Mouse (Mus musculus): ENCODE results near the gene Eif3i. TPM values are rescaled to one million over a fixed set of nuclear protein-coding genes. Genes with fewer than 3 reads are reported as not detected.
A peak's percentile ranks its signal among the peaks of the same experiment; 100 is the strongest.

The Eif3i gene
- polyA plus RNA-seq, 1 experiment from 2014 or later = 169 TPM

- ATAC-seq (ENCODE audit: extremely low read depth, insufficient number of reproducible peaks, low FRiP score, low TSS enrichment) = no peak
These were observed 28.0 kb downstream of the Eif3i start for GRCm38 (mm10) chr4:129572236-129573092.

DNA sequence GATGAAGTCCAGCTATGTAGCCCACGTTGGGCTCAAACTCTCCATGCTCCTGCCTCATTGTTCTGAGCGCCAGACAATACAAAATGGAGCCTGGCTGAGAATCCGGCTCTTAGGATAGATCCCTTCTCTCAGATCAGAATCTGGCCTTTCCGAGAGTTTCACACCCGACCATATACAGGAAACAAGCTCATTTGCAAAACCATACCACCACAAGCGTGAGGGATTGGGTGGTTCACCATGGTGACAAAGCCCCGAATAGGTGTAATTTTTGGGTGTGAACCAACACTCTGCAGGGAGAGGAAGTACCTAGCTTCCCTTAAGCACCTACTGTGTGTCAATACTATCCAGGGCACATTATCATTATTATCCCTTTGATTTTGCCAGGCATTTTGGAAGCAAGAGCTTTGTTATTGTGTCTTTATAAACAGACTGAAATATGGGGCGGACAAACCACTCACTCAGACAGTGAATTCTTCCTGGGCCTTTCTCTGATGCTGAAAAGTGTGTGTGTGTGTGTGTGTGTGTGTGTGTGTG, 28.8 kb downstream of the Eif3i start:
- Histone ChIP-seq H3K4me1 (peaks cover 8% of the 10 kb centered on the region), H3K36me3 (no peaks in the 10 kb centered on the region), H3K27ac (replicated peaks) (no peak overlapping the region), H3K9ac (no peak overlapping the region), H3K4me2 (no peak overlapping the region), H3K9me3 (no peaks in the 10 kb centered on the region), H3K4me3 (no peak overlapping the region), H3K27me3 (replicated peaks) (no peaks in the 10 kb centered on the region)
- WGBS = 66% methylated on average over 8 of the region's 8 CpGs
- ATAC-seq (ENCODE audit: extremely low read depth, insufficient number of reproducible peaks, low FRiP score, low TSS enrichment) = no peak

More at GRCm38 (mm10) chr4:129572236-129573092, 28.0 kb downstream of the Eif3i start:
- no peak overlapping the region for H3K9ac ChIP-seq
- no peak overlapping the region for H3K4me2 ChIP-seq
- no peaks in the 10 kb centered on the region for H3K27me3 ChIP-seq (replicated peaks)
- H3K27ac ChIP-seq (replicated peaks) = peak overlapping the region; percentile 36
- H3K4me3 ChIP-seq = no peak overlapping the region
- H3K36me3 ChIP-seq = no peaks in the 10 kb centered on the region
- H3K9me3 ChIP-seq = no peaks in the 10 kb centered on the region
- WGBS = 65% methylated on average over 13 of the region's 13 CpGs
- peaks cover 13% of the 10 kb centered on the region for H3K4me1 ChIP-seq

GRCm38 (mm10) chr4:129570028-129570427, 30.4 kb downstream of the Eif3i start:
- 80% methylated on average over 6 of the region's 6 CpGs for WGBS
- Histone ChIP-seq H3K9me3 (no peaks in the 10 kb centered on the region), H3K4me2 (no peak overlapping the region), H3K36me3 (no peaks in the 10 kb centered on the region), H3K27me3 (replicated peaks) (no peaks in the 10 kb centered on the region), H3K4me1 (peaks cover 2% of the 10 kb centered on the region), H3K9ac (no peak overlapping the region), H3K27ac (replicated peaks) (no peak overlapping the region), H3K4me3 (no peak overlapping the region)
- ATAC-seq (ENCODE audit: extremely low read depth, insufficient number of reproducible peaks, low FRiP score, low TSS enrichment) = no peak

GRCm38 (mm10) chr4:129568366-129568765, 32.1 kb downstream of the Eif3i start:
- H3K4me3 ChIP-seq = no peak overlapping the region
- H3K36me3 ChIP-seq = no peaks in the 10 kb centered on the region
- H3K4me1 ChIP-seq = no peaks in the 10 kb centered on the region
- no peak overlapping the region for H3K9ac ChIP-seq
- H3K27ac ChIP-seq (replicated peaks) = no peak overlapping the region
- WGBS = 81% methylated on average over 7 of the region's 7 CpGs
- no peaks in the 10 kb centered on the region for H3K27me3 ChIP-seq (replicated peaks)
- no peaks in the 10 kb centered on the region for H3K9me3 ChIP-seq
- no peak for ATAC-seq (ENCODE audit: extremely low read depth, insufficient number of reproducible peaks, low FRiP score, low TSS enrichment)
- no peak overlapping the region for H3K4me2 ChIP-seq

DNA sequence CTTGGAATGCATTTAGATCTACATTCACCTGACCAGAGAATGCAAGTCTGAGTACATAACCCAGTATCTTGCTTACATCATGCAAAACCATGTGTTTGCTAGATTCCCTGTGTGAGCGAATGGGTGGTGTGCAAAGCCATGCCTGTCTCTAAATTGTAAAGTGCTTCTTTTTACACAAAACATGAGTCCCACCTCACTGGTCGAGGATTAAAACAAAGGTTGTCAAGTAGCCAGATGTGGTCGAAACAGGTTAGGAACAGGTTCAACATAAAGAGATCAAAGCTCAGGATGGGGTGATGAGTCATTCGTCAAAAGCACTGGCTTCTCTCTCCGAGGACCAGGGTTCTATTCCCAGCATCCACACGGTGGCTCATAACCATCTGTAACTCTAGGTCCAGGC, 35.3 kb downstream of the Eif3i start:
- H3K27me3 ChIP-seq (replicated peaks) = no peaks in the 10 kb centered on the region
- H3K4me2 ChIP-seq = no peak overlapping the region
- H3K36me3 ChIP-seq = no peaks in the 10 kb centered on the region
- no peak overlapping the region for H3K4me3 ChIP-seq
- no peaks in the 10 kb centered on the region for H3K4me1 ChIP-seq
- WGBS = 69% methylated on average over 6 of the region's 6 CpGs
- no peak overlapping the region for H3K9ac ChIP-seq
- no peaks in the 10 kb centered on the region for H3K9me3 ChIP-seq
- no peak for ATAC-seq (ENCODE audit: extremely low read depth, insufficient number of reproducible peaks, low FRiP score, low TSS enrichment)
- no peak overlapping the region for H3K27ac ChIP-seq (replicated peaks)

DNA sequence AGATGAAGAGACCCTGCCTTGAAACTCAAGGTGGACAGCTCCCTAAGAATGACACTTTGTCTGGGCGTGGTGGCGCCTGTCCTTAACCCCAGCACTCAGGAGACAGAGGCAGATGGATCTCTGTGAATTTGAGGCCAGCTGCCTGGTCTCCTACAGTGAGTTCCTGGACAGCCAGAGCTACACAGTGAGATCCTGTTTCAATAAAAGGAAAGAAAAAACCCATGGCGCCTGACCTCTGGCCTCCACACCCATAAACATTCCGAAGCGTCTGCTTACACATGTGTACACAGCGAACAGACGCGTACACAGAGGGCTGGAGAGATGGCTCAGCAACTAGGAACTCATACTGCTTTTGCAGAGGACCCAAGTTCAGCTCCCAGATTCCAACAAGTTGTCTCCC, 36.7 kb downstream of the Eif3i start:
- Histone ChIP-seq H3K9me3 (no peaks in the 10 kb centered on the region), H3K4me1 (no peaks in the 10 kb centered on the region), H3K4me3 (no peak overlapping the region), H3K36me3 (no peaks in the 10 kb centered on the region), H3K27ac (replicated peaks) (no peak overlapping the region), H3K9ac (no peak overlapping the region), H3K27me3 (replicated peaks) (no peaks in the 10 kb centered on the region), H3K4me2 (no peak overlapping the region)
- 76% methylated on average over 8 of the region's 8 CpGs for WGBS
- ATAC-seq (ENCODE audit: extremely low read depth, insufficient number of reproducible peaks, low FRiP score, low TSS enrichment) = no peak

GRCm38 (mm10) chr4:129561184-129561583, 39.3 kb downstream of the Eif3i start:
- H3K36me3 ChIP-seq = no peaks in the 10 kb centered on the region
- no peaks in the 10 kb centered on the region for H3K9me3 ChIP-seq
- H3K4me2 ChIP-seq = no peak overlapping the region
- no peak overlapping the region for H3K27ac ChIP-seq (replicated peaks)
- ATAC-seq (ENCODE audit: extremely low read depth, insufficient number of reproducible peaks, low FRiP score, low TSS enrichment) = no peak
- peaks cover 13% of the 10 kb centered on the region for H3K4me1 ChIP-seq
- no peak overlapping the region for H3K9ac ChIP-seq
- H3K27me3 ChIP-seq (replicated peaks) = no peaks in the 10 kb centered on the region
- 67% methylated on average over 5 of the region's 5 CpGs for WGBS
- no peak overlapping the region for H3K4me3 ChIP-seq

DNA sequence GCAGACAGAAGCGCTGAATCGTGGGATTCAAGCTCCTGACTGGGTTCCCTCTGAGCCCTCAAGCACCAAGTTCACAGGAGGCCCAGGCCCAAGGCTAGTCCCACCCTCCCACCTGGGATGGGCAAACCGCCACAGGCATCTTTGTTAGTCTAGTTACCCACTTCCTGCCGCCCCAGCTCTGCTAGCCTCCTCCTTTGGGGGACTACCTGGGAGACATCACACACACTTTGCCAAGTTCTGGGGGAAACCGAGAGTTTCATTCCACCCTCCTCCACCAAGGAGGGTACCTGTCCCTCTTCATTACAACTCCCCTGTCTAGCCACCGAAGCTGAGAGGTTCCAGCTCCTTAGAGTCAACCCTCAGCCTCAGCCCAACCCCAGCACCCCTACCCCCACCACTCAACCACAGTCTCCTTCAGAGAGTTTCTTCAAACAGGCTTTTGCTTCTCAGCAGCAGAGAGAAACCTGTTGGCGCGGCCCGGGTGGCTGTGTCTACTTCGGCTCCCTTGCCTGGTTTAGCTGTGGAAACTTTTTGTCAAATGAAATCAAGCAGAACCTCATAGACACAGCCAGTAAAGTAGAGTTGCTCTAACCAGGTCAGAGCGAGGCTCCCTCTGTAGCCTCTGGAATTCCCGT, 42.0 kb downstream of the Eif3i start:
- no peak overlapping the region for H3K9ac ChIP-seq
- no peak overlapping the region for H3K4me2 ChIP-seq
- WGBS = 79% methylated on average over 12 of the region's 12 CpGs
- ATAC-seq (ENCODE audit: extremely low read depth, insufficient number of reproducible peaks, low FRiP score, low TSS enrichment) = no peak
- no peaks in the 10 kb centered on the region for H3K9me3 ChIP-seq
- H3K27me3 ChIP-seq (replicated peaks) = no peaks in the 10 kb centered on the region
- H3K4me3 ChIP-seq = no peak overlapping the region
- H3K27ac ChIP-seq (replicated peaks) = no peak overlapping the region
- peaks cover 25% of the 10 kb centered on the region for H3K4me1 ChIP-seq
- no peaks in the 10 kb centered on the region for H3K36me3 ChIP-seq

DNA sequence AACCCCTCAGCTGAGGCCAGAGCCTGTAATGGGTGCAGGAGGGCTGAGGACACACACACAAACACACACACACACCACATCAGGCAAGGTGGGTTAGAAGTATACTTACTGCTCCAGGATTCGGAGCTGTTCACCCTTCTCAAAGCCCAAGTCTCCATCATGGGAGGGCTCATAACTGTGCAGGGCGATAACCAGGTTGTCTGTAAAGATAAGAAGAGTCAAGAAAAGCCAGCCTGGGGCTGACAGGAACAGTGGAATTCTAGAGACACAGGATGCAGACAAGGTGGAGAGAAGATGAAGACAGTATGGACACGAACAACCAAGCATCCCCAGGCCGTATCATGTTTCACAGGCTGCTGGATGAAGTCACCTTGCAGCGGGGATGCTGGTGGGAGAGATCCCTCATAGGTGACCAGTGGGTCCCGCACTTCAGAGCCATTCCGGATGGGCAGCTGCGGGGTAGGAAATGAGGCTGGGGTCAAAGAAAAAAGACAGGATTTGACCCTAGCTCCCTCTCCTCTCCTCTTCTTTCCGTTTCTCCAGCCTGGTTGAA, 43.1 kb downstream of the Eif3i start:
- H3K9me3 ChIP-seq = no peaks in the 10 kb centered on the region
- no peaks in the 10 kb centered on the region for H3K27me3 ChIP-seq (replicated peaks)
- WGBS = 60% methylated on average over 9 of the region's 9 CpGs
- peak overlapping the region; percentile 62 for H3K4me3 ChIP-seq
- no peaks in the 10 kb centered on the region for H3K36me3 ChIP-seq
- H3K4me1 ChIP-seq = peaks cover 25% of the 10 kb centered on the region
- H3K9ac ChIP-seq = peak overlapping the region; percentile 85
- peak overlapping the region; percentile 60 for H3K27ac ChIP-seq (replicated peaks)
- no peak for ATAC-seq (ENCODE audit: extremely low read depth, insufficient number of reproducible peaks, low FRiP score, low TSS enrichment)
- H3K4me2 ChIP-seq = peak overlapping the region; percentile 98

- peak overlapping the region; percentile 60 for H3K27ac ChIP-seq (replicated peaks)
- H3K36me3 ChIP-seq = no peaks in the 10 kb centered on the region
- H3K4me3 ChIP-seq = peak overlapping the region; percentile 62
- H3K9me3 ChIP-seq = no peaks in the 10 kb centered on the region
- peaks cover 25% of the 10 kb centered on the region for H3K4me1 ChIP-seq
- H3K9ac ChIP-seq = peak overlapping the region; percentile 85
- 6% methylated on average over 33 of the region's 33 CpGs for WGBS
- no peaks in the 10 kb centered on the region for H3K27me3 ChIP-seq (replicated peaks)
- H3K4me2 ChIP-seq = peak overlapping the region; percentile 98
- ATAC-seq (ENCODE audit: extremely low read depth, insufficient number of reproducible peaks, low FRiP score, low TSS enrichment) = peak; percentile 83
These were observed 43.8 kb downstream of the Eif3i start for GRCm38 (mm10) chr4:129556532-129557223.

All from heart, embryonic 13.5 days (tissue).